Mouse (Mus musculus) bone marrow, adult 2 months (tissue): ENCODE results near the gene Rgs11. TPM values are rescaled to one million over a fixed set of nuclear protein-coding genes. Genes with fewer than 3 reads are reported as not detected.
"Not testable (repeated sequence)": the region's sequence is repeated elsewhere in the genome, so short reads cannot be mapped to it uniquely, and the experiment has no call there.

ENCODE experiments used
- H3K27ac ChIP-seq: fragments of 200-500 bp; 2 replicates; pipeline ENCODE4 v1.5.1; 2012; ENCODE audit warnings: low read depth, mild to moderate bottlenecking, control low read depth, inconsistent platforms, low read length; ENCODE audit not compliant: control insufficient read depth, poor library complexity, insufficient read depth
- H3K4me1 ChIP-seq: fragments of 200-500 bp; 2 replicates; pipeline ENCODE4 v1.6.1; 2011; ENCODE audit warnings: low read length; ENCODE audit not compliant: control insufficient read depth, insufficient read depth
- H3K4me3 ChIP-seq: fragments of 200-500 bp; replicated peaks from 2 replicates; pipeline ENCODE3; 2011; ENCODE audit warnings: mild to moderate bottlenecking, low read depth, low read length, control low read depth; ENCODE audit not compliant: control insufficient read depth
- CTCF ChIP-seq: fragments of 200-500 bp; IDR thresholded peaks from 2 replicates; pipeline ENCODE4 v1.5.1; 2011; ENCODE audit warnings: low read length, control low read depth; ENCODE audit not compliant: control insufficient read depth, insufficient read depth
- POLR2A ChIP-seq: fragments of 200-500 bp; IDR thresholded peaks from 2 replicates; pipeline ENCODE4 v1.6.1; 2011; ENCODE audit warnings: low read depth, mild to moderate bottlenecking, control low read depth, low read length, borderline replicate concordance; ENCODE audit not compliant: control insufficient read depth
- WGBS: fragments of 180-500 bp; shearing (Covaris S2); methylation state at CpG from one replicate; pipeline ENCODE4 v1.1.7; 2018; 5-methylcytosine and 5-hydroxymethylcytosine counted together
- polyA plus RNA-seq: library from polyadenylated mRNA; stranded (reverse); fragments of >200 nt; gene quantifications from 2 replicates; pipeline ENCODE4 v1.2.4, GENCODE M21; 2011; ENCODE audit warnings: low replicate concordance; ENCODE audit not compliant: missing spikeins, insufficient read depth, insufficient read length

Rgs11 gene
- polyA plus RNA-seq: 1.2 TPM in 1 of 2 replicates, not detected in the other

- TF ChIP-seq POLR2A (no peak), CTCF (no peak)
- Histone ChIP-seq H3K27ac (no peak within 1 kb of the TSS), H3K4me1 (no peaks in the 10 kb centered on the region; the same call in 1 of the 2 replicates), H3K4me3 (peak within 1 kb of the TSS; percentile 29)
- WGBS: 2% methylated on average over 22 of the region's 22 CpGs
Observed at GRCm38 (mm10) chr17:26202737-26203136, at the start of gene Rgs11. Gene Rgs11 (plus strand): TSS chr17:26202951.

GRCm38 (mm10) chr17:26162736-26163135 is 40.0 kb upstream of the Rgs11 start:
- no peak overlapping the region for H3K4me3 ChIP-seq
- WGBS: 84% methylated on average over 1 of the region's 1 CpGs
- no peaks in the 10 kb centered on the region; the same call in 1 of the 2 replicates for H3K4me1 ChIP-seq
- TF ChIP-seq POLR2A (no peak), CTCF (no peak)
- no peak overlapping the region for H3K27ac ChIP-seq

DNA sequence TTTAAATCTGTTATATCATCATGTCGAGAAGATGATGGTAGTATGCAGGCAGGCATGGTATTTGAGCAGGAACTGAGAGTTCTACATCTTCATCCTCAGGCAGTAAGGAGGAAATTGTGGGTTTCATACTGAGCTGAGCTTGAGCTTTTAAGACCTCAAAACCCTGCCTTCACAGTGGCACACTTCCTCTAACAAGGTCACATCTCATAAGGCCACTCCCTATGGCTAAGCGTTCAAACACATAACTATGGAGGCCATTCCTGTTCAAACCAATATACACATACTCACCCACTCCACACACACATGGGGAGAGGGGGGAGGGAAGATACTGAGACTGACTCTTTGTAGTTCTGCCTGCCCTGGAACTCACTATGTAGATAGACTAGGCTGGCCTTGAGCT is 34.7 kb upstream of the Rgs11 start:
- WGBS: 3% methylated on average over 2 of the region's 2 CpGs
- Histone ChIP-seq H3K4me1 (peaks cover 5% of the 10 kb centered on the region), H3K27ac (peak overlapping the region; percentile 51; the same call in 1 of the 2 replicates), H3K4me3 (no peak overlapping the region)
- no peak for TF ChIP-seq CTCF
- TF ChIP-seq POLR2A: no peak

DNA sequence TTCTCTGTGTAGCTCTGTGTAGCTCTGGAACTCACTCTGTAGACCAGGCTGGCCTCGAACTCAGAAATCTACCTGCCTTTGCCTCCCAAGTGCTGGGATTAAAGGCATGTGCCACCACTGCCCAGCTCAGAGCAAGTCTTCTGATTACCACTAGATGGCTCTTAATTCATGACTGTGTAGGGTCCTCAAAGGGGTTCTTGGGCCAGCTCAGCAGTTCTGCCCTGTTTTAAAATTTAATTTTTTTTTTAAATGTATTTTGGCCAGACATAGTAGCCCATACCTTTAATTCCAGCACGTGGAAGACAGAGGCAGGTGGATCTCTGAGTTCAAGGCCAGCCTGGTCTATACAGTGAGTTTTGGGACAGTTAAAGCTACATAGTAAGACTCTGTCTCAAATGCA is 27.5 kb upstream of the Rgs11 start:
- not testable (repeated sequence) for H3K4me1 ChIP-seq, H3K4me3 ChIP-seq, H3K27ac ChIP-seq
- 78% methylated on average over 2 of the region's 2 CpGs for WGBS

GRCm38 (mm10) chr17:26178611-26179010 is 24.1 kb upstream of the Rgs11 start:
- TF ChIP-seq CTCF (no peak), POLR2A (no peak)
- no peaks in the 10 kb centered on the region for H3K4me1 ChIP-seq
- H3K4me3 ChIP-seq: no peak overlapping the region
- no peak overlapping the region for H3K27ac ChIP-seq

GRCm38 (mm10) chr17:26181179-26181578 is 21.6 kb upstream of the Rgs11 start:
- WGBS: 80% methylated on average over 3 of the region's 3 CpGs
- Histone ChIP-seq H3K4me1 (no peaks in the 10 kb centered on the region), H3K4me3 (no peak overlapping the region), H3K27ac (no peak overlapping the region)
- TF ChIP-seq CTCF (no peak), POLR2A (no peak)

- 91% methylated on average over 5 of the region's 5 CpGs for WGBS
- Histone ChIP-seq H3K4me3 (no peak overlapping the region), H3K4me1 (no peaks in the 10 kb centered on the region), H3K27ac (no peak overlapping the region; the same call in 1 of the 2 replicates)
- TF ChIP-seq POLR2A (no peak), CTCF (no peak)
Observed at GRCm38 (mm10) chr17:26187592-26187991, 15.2 kb upstream of the Rgs11 start.

DNA sequence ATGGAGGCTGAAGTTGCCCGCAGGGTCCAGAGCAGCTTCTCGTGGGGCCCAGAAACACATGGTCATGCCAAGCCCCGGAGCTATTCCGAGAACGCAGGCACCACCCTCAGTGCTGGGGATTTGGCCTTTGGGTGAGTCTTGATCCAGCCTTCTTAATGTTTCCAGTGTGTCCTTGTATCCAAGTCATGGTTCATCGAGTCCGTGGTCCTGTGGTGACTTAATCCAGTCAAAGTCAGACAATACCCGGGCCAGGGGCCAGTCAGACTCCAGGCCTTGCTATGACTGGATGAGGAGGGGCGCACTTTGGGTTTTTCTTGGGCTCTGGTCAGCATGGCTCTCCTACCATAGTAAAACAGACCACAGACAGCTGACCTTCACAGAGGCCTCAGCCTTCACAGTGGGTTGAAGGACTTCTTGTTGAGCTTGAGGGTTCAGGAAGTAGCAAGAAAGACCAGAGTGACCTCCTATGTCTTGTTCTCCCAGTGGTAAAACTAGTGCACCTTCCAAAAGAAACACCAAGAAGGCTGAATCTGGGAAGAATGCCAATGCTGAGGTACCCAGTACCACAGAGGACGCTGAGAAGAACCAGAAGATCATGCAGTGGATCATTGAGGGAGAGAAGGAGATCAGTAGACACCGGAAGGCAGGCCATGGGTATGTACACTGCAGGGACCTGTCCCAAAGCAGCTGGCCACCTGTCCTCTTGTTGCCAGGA is 14.5 kb upstream of the Rgs11 start:
- Histone ChIP-seq H3K27ac (no peak overlapping the region; the same call in 1 of the 2 replicates), H3K4me1 (no peaks in the 10 kb centered on the region), H3K4me3 (no peak overlapping the region)
- TF ChIP-seq POLR2A (no peak), CTCF (no peak)
- WGBS: 87% methylated on average over 11 of the region's 11 CpGs

DNA sequence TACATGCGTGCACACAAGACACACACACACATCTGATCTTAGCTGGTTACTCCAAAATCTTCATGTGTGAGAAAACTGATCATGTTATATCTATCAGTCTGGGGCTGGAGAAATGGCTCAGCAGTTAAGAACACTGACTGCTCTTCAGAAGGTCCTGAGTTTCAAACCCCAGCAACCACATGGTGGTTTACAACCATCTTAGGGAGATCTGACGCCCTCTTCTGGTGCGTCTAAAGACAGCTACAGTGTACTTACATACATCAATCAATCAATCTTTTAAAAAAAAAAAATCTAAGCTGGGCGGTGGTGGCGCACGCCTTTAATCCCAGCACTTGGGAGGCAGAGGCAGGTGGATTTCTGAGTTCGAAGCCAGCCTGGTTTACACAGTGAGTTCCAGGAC is 11.3 kb upstream of the Rgs11 start:
- not testable (repeated sequence) for H3K27ac ChIP-seq, H3K4me1 ChIP-seq, H3K4me3 ChIP-seq
- WGBS: 83% methylated on average over 7 of the region's 7 CpGs
